8 mouse cellular contexts compared by ENCODE assay signal in the genomic region with DNA sequence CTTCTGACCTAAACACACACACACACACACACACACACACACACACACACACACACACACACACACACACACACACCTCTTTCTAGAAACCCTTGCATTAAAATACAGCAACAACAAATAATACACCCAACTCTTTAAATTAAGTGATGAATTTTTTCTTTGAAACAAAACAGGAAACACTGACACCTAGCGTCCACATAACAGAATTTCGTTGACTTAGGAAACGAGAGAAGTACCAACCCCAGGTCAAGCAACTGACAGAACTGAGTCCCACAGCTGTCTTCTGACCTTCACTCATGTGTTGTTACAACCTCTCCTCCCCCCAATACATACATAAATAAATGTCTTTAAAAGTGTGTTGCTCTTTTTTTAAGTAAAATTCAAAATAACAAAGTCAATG. TPM values are rescaled to one million over a fixed set of nuclear protein-coding genes. Genes with fewer than 3 reads are reported as not detected.
DNase-seq lines count a peak whose midpoint lies in the region; ATAC-seq and TF ChIP-seq lines count a peak whose summit lies in the region.

No protein-coding gene starts in this region.

- no peaks in the 10 kb centered on the region for H3K27me3 ChIP-seq in forebrain, embryonic 14.5 days (replicated peaks; ENCODE audit: control insufficient read depth, insufficient read depth, low read length)
- no peaks in the 10 kb centered on the region for H3K27me3 ChIP-seq in forebrain, embryonic 12.5 days
- no peaks in the 10 kb centered on the region for H3K27me3 ChIP-seq in lung, postnatal 0 days (replicated peaks; ENCODE audit: insufficient read depth, low read length)

- no peak overlapping the region for H3K4me3 ChIP-seq in forebrain, embryonic 14.5 days (ENCODE audit: low read depth, low read length)
- no peak overlapping the region for H3K4me3 ChIP-seq in forebrain, embryonic 12.5 days (replicated peaks)
- no peak overlapping the region for H3K4me3 ChIP-seq in lung, postnatal 0 days (ENCODE audit: low read depth, low read length)

- no peak overlapping the region for H3K9ac ChIP-seq in forebrain, embryonic 14.5 days (ENCODE audit: low read length)
- H3K9ac ChIP-seq in forebrain, embryonic 12.5 days: no peak overlapping the region
- no peak overlapping the region for H3K9ac ChIP-seq in lung, postnatal 0 days (replicated peaks; ENCODE audit: low read depth)

- H3K27ac ChIP-seq in forebrain, embryonic 14.5 days (ENCODE audit: low read depth, low read length): no peak overlapping the region
- no peak overlapping the region for H3K27ac ChIP-seq in forebrain, embryonic 12.5 days
- H3K27ac ChIP-seq in lung, postnatal 0 days (ENCODE audit: low read length): no peak overlapping the region

- H3K9me3 ChIP-seq in forebrain, embryonic 14.5 days (replicated peaks; ENCODE audit: control insufficient read depth, low read length): no peaks in the 10 kb centered on the region
- no peaks in the 10 kb centered on the region for H3K9me3 ChIP-seq in forebrain, embryonic 12.5 days
- H3K9me3 ChIP-seq in lung, postnatal 0 days (ENCODE audit: low read length): no peaks in the 10 kb centered on the region

- no peak for TF ChIP-seq EP300 in lung, postnatal 0 days (IDR thresholded peaks at IDR 0.05)

- WGBS in forebrain, embryonic 14.5 days: 6% methylated on average over 3 of the region's 3 CpGs
- 3% methylated on average over 3 of the region's 3 CpGs for WGBS in forebrain, embryonic 12.5 days
- 2% methylated on average over 3 of the region's 3 CpGs for WGBS in lung, postnatal 0 days

- H3K4me1 ChIP-seq in forebrain, embryonic 14.5 days (ENCODE audit: control insufficient read depth, insufficient read depth, low read length): no peaks in the 10 kb centered on the region
- no peaks in the 10 kb centered on the region for H3K4me1 ChIP-seq in forebrain, embryonic 12.5 days
- H3K4me1 ChIP-seq in lung, postnatal 0 days (ENCODE audit: insufficient read depth, low read depth, low read length): no peaks in the 10 kb centered on the region

- TF ChIP-seq CTCF in lung, postnatal 0 days (IDR thresholded peaks at IDR 0.05): peak; percentile 65

- peaks cover 18% of the 10 kb centered on the region for H3K36me3 ChIP-seq in forebrain, embryonic 14.5 days (ENCODE audit: control insufficient read depth, insufficient read depth, low read length)
- H3K36me3 ChIP-seq in forebrain, embryonic 12.5 days (replicated peaks): peaks cover 9% of the 10 kb centered on the region; the same call in 1 of the 2 replicates
- peaks cover 5% of the 10 kb centered on the region; the same call in 1 of the 2 replicates for H3K36me3 ChIP-seq in lung, postnatal 0 days (ENCODE audit: insufficient read depth, low read length)

- H3K4me2 ChIP-seq in forebrain, embryonic 14.5 days (ENCODE audit: low read length): no peak overlapping the region
- H3K4me2 ChIP-seq in forebrain, embryonic 12.5 days: no peak overlapping the region
- H3K4me2 ChIP-seq in lung, postnatal 0 days (replicated peaks; ENCODE audit: low read depth, low read length): no peak overlapping the region

- peak; percentile 75 for DNase-seq in forebrain, embryonic 14.5 days (ENCODE audit: low spot score)
- peak; percentile 75 for DNase-seq in lung, postnatal 0 days (ENCODE audit: low spot score)
- no peak for DNase-seq in lung, adult 18-20 months
- peak; percentile 20 for DNase-seq in c-Kit-positive CD71-positive TER-119-negative erythroid progenitor cells, embryonic 14.5 days (ENCODE audit: low read depth)
- DNase-seq in retina, embryonic 14.5 days (ENCODE audit: low spot score): peak; percentile 82
- no peak for DNase-seq in adrenal gland, postnatal 25 days
- no peak for DNase-seq in frontal cortex, postnatal 14 days (ENCODE audit: low spot score in 2 of 2)

- no peak for ATAC-seq in forebrain, embryonic 14.5 days
- no peak for ATAC-seq in forebrain, embryonic 12.5 days (ENCODE audit: low FRiP score)
- no peak for ATAC-seq in lung, postnatal 0 days

RNA-seq across cellular contexts. Expression of a gene that starts 28.8 kb away (rescaled TPM):
- polyA plus RNA-seq in forebrain, embryonic 14.5 days (2014; fragmentation: Nextera tagmentation; extraction: Ambion mirVana): 20.7 and 23.5 TPM in 2 replicates
- polyA plus RNA-seq in forebrain, embryonic 12.5 days (2016; fragmentation: Nextera tagmentation; extraction: Ambion mirVana): 25.1 and 27.4 TPM in 2 replicates
- polyA plus RNA-seq in lung, postnatal 0 days (2015; fragmentation: Nextera tagmentation; extraction: Ambion mirVana): 21.6 and 24.3 TPM in 2 replicates
- total RNA-seq in adrenal gland, postnatal 25 days (2021): 36.7 and 38.0 TPM in 2 replicates

RNA-seq across cellular contexts. Expression of a gene that starts 33.8 kb away (rescaled TPM):
- 20.3 and 20.8 TPM in 2 replicates for polyA plus RNA-seq in forebrain, embryonic 14.5 days (2014; fragmentation: Nextera tagmentation; extraction: Ambion mirVana)
- 24.1 and 27.9 TPM in 2 replicates for polyA plus RNA-seq in forebrain, embryonic 12.5 days (2016; fragmentation: Nextera tagmentation; extraction: Ambion mirVana)
- polyA plus RNA-seq in lung, postnatal 0 days (2015; fragmentation: Nextera tagmentation; extraction: Ambion mirVana): 6.9 and 7.9 TPM in 2 replicates
- total RNA-seq in adrenal gland, postnatal 25 days (2021): 71.6 and 76.2 TPM in 2 replicates

RNA-seq across cellular contexts. Expression of a gene that starts 50.1 kb away (rescaled TPM):
- polyA plus RNA-seq in forebrain, embryonic 14.5 days (2014; fragmentation: Nextera tagmentation; extraction: Ambion mirVana): 0.80 and 1.1 TPM in 2 replicates
- polyA plus RNA-seq in forebrain, embryonic 12.5 days (2016; fragmentation: Nextera tagmentation; extraction: Ambion mirVana): 0.32 and 0.96 TPM in 2 replicates
- 1.0 and 1.1 TPM in 2 replicates for polyA plus RNA-seq in lung, postnatal 0 days (2015; fragmentation: Nextera tagmentation; extraction: Ambion mirVana)
- total RNA-seq in adrenal gland, postnatal 25 days (2021): 0.52 and 0.88 TPM in 2 replicates

Comparison
In these comparisons a context has a peak if more than half of its experiments do, and no peak if none do; other contexts are left out.
1. DNase-seq: peak in forebrain, embryonic 14.5 days (single experiment), lung, postnatal 0 days (single experiment), c-Kit-positive CD71-positive TER-119-negative erythroid progenitor cells, embryonic 14.5 days (single experiment) and retina, embryonic 14.5 days (single experiment); none in lung, adult 18-20 months (0 of 2), adrenal gland, postnatal 25 days (single experiment) and frontal cortex, postnatal 14 days (0 of 2).